In the genomic region with DNA sequence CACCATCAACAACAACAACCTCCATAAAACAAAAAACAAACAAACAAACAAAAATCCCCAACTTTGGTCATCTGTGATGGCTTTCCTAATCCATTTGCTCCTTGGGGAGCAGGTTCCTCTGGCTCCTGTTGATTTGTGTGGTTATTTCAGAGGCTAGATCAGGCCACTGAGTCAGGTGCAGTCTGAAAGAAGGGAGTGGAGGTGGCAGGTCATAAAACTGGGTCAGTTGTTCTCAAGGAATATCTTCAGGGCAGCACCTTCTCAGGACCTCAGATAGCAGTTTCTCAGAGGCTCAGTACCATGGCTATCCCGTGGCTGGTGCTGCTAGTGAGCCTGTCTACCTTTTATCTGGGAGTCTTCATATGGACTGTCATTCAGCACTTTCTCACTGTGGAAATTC, we compare ENCODE assay signal across 26 mouse cellular contexts. TPM values are rescaled to one million over a fixed set of nuclear protein-coding genes. Genes with fewer than 3 reads are reported as not detected.
"Had no signal": no experiment of that assay in that cellular context is flagged by ENCODE, and none has a peak within 500 bp of the region (broad histone marks: within the 10 kb centered on the region; RNA-seq: fewer than 3 reads in every experiment).

A gene (plus strand): TSS at position 301 of the 400 bp plus-strand sequence.

- DNase-seq: heart, postnatal 10 days; heart, postnatal 14 days; heart, postnatal 36 days; heart, postnatal 4 days; kidney, adult 18-20 months; kidney, adult 2 months; kidney, adult 8-10 months; kidney, adult 9 months; kidney, postnatal 10 days; kidney, postnatal 14 days; kidney, postnatal 25 days; kidney, postnatal 36 days; kidney, postnatal 4 days; layer of hippocampus, adult 9-11 months; layer of hippocampus, postnatal 36 days had no signal

RNA-seq across cellular contexts. Expression of the gene that starts here (rescaled TPM):
- total RNA-seq: heart, postnatal 10 days; heart, postnatal 14 days; heart, postnatal 25 days; heart, postnatal 36 days; heart, postnatal 4 days; hematopoietic stem cell, adult 5-6 weeks; hindbrain, postnatal 0 days; layer of hippocampus, adult 18-20 months; layer of hippocampus, adult 2 months; layer of hippocampus, postnatal 10 days; layer of hippocampus, postnatal 14 days; layer of hippocampus, postnatal 25 days; layer of hippocampus, postnatal 36 days; left cerebral cortex, adult 18-20 months; left cerebral cortex, adult 2 months; left cerebral cortex, adult 8-10 months had no signal
